Mouse (Mus musculus): ENCODE results near the gene Ugt1a1. TPM values are rescaled to one million over a fixed set of nuclear protein-coding genes. Genes with fewer than 3 reads are reported as not detected.

Ugt1a1 gene
- polyA plus RNA-seq, 1 experiment from 2014 or later, result not detected

- no peaks in the 10 kb centered on the region for H3K4me1 ChIP-seq (ENCODE audit: control insufficient read depth, insufficient read depth, low read length)
- H3K9ac ChIP-seq (ENCODE audit: low read length), result no peak overlapping the region
- ATAC-seq (ENCODE audit: low FRiP score) (no peak), DNase-seq (ENCODE audit: low spot score, missing footprints) (no peak)
- no peak overlapping the region for H3K4me3 ChIP-seq (ENCODE audit: low read depth, low read length)
- H3K27ac ChIP-seq (ENCODE audit: low read depth, low read length), result no peak overlapping the region
- no peak overlapping the region for H3K4me2 ChIP-seq
- no peaks in the 10 kb centered on the region for H3K27me3 ChIP-seq (ENCODE audit: control insufficient read depth, insufficient read depth, low read length)
- peaks cover 92% of the 10 kb centered on the region for H3K9me3 ChIP-seq (ENCODE audit: control insufficient read depth, low read length)
- H3K36me3 ChIP-seq (ENCODE audit: control insufficient read depth, insufficient read depth, low read length), result 0 out of 2 replicates have a peak, but pooled peaks cover 2% of the 10 kb centered on the region
- 80% methylated on average over 5 of the region's 5 CpGs for WGBS
These were observed 25.6 kb downstream of the Ugt1a1 start for GRCm38 (mm10) chr1:88237311-88237710.

- H3K4me2 ChIP-seq, result no peak overlapping the region
- 78% methylated on average over 6 of the region's 6 CpGs for WGBS
- peaks cover 91% of the 10 kb centered on the region for H3K9me3 ChIP-seq (ENCODE audit: control insufficient read depth, low read length)
- ATAC-seq (ENCODE audit: low FRiP score) (no peak), DNase-seq (ENCODE audit: low spot score, missing footprints) (no peak)
- H3K27me3 ChIP-seq (ENCODE audit: control insufficient read depth, insufficient read depth, low read length), result no peaks in the 10 kb centered on the region
- no peaks in the 10 kb centered on the region for H3K4me1 ChIP-seq (ENCODE audit: control insufficient read depth, insufficient read depth, low read length)
- 0 out of 2 replicates have a peak, but pooled peaks cover 2% of the 10 kb centered on the region for H3K36me3 ChIP-seq (ENCODE audit: control insufficient read depth, insufficient read depth, low read length)
- H3K9ac ChIP-seq (ENCODE audit: low read length), result no peak overlapping the region
- no peak overlapping the region for H3K4me3 ChIP-seq (ENCODE audit: low read depth, low read length)
- no peak overlapping the region for H3K27ac ChIP-seq (ENCODE audit: low read depth, low read length)
These were observed 27.0 kb downstream of the Ugt1a1 start for GRCm38 (mm10) chr1:88238771-88239170.

GRCm38 (mm10) chr1:88240072-88240471 lies 28.3 kb downstream of the Ugt1a1 start:
- Histone ChIP-seq H3K4me1 (ENCODE audit: control insufficient read depth, insufficient read depth, low read length) (no peaks in the 10 kb centered on the region), H3K27ac (ENCODE audit: low read depth, low read length) (no peak overlapping the region), H3K9me3 (ENCODE audit: control insufficient read depth, low read length) (peaks cover 91% of the 10 kb centered on the region), H3K4me3 (ENCODE audit: low read depth, low read length) (no peak overlapping the region), H3K27me3 (ENCODE audit: control insufficient read depth, insufficient read depth, low read length) (no peaks in the 10 kb centered on the region), H3K9ac (ENCODE audit: low read length) (no peak overlapping the region), H3K4me2 (no peak overlapping the region), H3K36me3 (ENCODE audit: control insufficient read depth, insufficient read depth, low read length) (0 out of 2 replicates have a peak, but pooled peaks cover 2% of the 10 kb centered on the region)
- 75% methylated on average over 5 of the region's 5 CpGs for WGBS
- DNase-seq (ENCODE audit: low spot score, missing footprints) (no peak), ATAC-seq (ENCODE audit: low FRiP score) (no peak)

GRCm38 (mm10) chr1:88240579-88240978 lies 28.8 kb downstream of the Ugt1a1 start:
- 0 out of 2 replicates have a peak, but pooled peaks have one; percentile 1 for ATAC-seq (ENCODE audit: low FRiP score)
- Histone ChIP-seq H3K27me3 (ENCODE audit: control insufficient read depth, insufficient read depth, low read length) (no peaks in the 10 kb centered on the region), H3K27ac (ENCODE audit: low read depth, low read length) (no peak overlapping the region), H3K9me3 (ENCODE audit: control insufficient read depth, low read length) (peaks cover 91% of the 10 kb centered on the region), H3K9ac (ENCODE audit: low read length) (no peak overlapping the region), H3K4me1 (ENCODE audit: control insufficient read depth, insufficient read depth, low read length) (no peaks in the 10 kb centered on the region), H3K4me3 (ENCODE audit: low read depth, low read length) (no peak overlapping the region), H3K36me3 (ENCODE audit: control insufficient read depth, insufficient read depth, low read length) (0 out of 2 replicates have a peak, but pooled peaks cover 2% of the 10 kb centered on the region), H3K4me2 (no peak overlapping the region)
- 73% methylated on average over 4 of the region's 4 CpGs for WGBS
- no peak for DNase-seq (ENCODE audit: low spot score, missing footprints)

- Histone ChIP-seq H3K36me3 (ENCODE audit: control insufficient read depth, insufficient read depth, low read length) (0 out of 2 replicates have a peak, but pooled peaks cover 2% of the 10 kb centered on the region), H3K9me3 (ENCODE audit: control insufficient read depth, low read length) (peaks cover 94% of the 10 kb centered on the region), H3K4me2 (no peak overlapping the region), H3K27me3 (ENCODE audit: control insufficient read depth, insufficient read depth, low read length) (no peaks in the 10 kb centered on the region), H3K4me1 (ENCODE audit: control insufficient read depth, insufficient read depth, low read length) (no peaks in the 10 kb centered on the region), H3K9ac (ENCODE audit: low read length) (no peak overlapping the region), H3K27ac (ENCODE audit: low read depth, low read length) (no peak overlapping the region), H3K4me3 (ENCODE audit: low read depth, low read length) (no peak overlapping the region)
- WGBS, result 71% methylated on average over 5 of the region's 5 CpGs
- no peak for DNase-seq (ENCODE audit: low spot score, missing footprints)
- no peak for ATAC-seq (ENCODE audit: low FRiP score)
These were observed 32.1 kb downstream of the Ugt1a1 start for GRCm38 (mm10) chr1:88243861-88244260.

GRCm38 (mm10) chr1:88245881-88246280 lies 34.1 kb downstream of the Ugt1a1 start:
- Histone ChIP-seq H3K27ac (ENCODE audit: low read depth, low read length) (no peak overlapping the region), H3K27me3 (ENCODE audit: control insufficient read depth, insufficient read depth, low read length) (no peaks in the 10 kb centered on the region), H3K4me3 (ENCODE audit: low read depth, low read length) (no peak overlapping the region), H3K9me3 (ENCODE audit: control insufficient read depth, low read length) (peaks cover 94% of the 10 kb centered on the region), H3K36me3 (ENCODE audit: control insufficient read depth, insufficient read depth, low read length) (no peaks in the 10 kb centered on the region), H3K4me2 (no peak overlapping the region), H3K4me1 (ENCODE audit: control insufficient read depth, insufficient read depth, low read length) (no peaks in the 10 kb centered on the region), H3K9ac (ENCODE audit: low read length) (no peak overlapping the region)
- WGBS, result 77% methylated on average over 6 of the region's 6 CpGs
- DNase-seq (ENCODE audit: low spot score, missing footprints) (no peak), ATAC-seq (ENCODE audit: low FRiP score) (no peak)

- ATAC-seq (ENCODE audit: low FRiP score) (no peak), DNase-seq (ENCODE audit: low spot score, missing footprints) (no peak)
- H3K4me1 ChIP-seq (ENCODE audit: control insufficient read depth, insufficient read depth, low read length), result no peaks in the 10 kb centered on the region
- 50% methylated on average over 6 of the region's 6 CpGs for WGBS
- no peak overlapping the region for H3K27ac ChIP-seq (ENCODE audit: low read depth, low read length)
- H3K9me3 ChIP-seq (ENCODE audit: control insufficient read depth, low read length), result peaks cover 94% of the 10 kb centered on the region
- no peak overlapping the region for H3K4me2 ChIP-seq
- H3K9ac ChIP-seq (ENCODE audit: low read length), result no peak overlapping the region
- no peak overlapping the region for H3K4me3 ChIP-seq (ENCODE audit: low read depth, low read length)
- H3K27me3 ChIP-seq (ENCODE audit: control insufficient read depth, insufficient read depth, low read length), result no peaks in the 10 kb centered on the region
- no peaks in the 10 kb centered on the region for H3K36me3 ChIP-seq (ENCODE audit: control insufficient read depth, insufficient read depth, low read length)
These were observed 34.6 kb downstream of the Ugt1a1 start for GRCm38 (mm10) chr1:88246386-88246785.

- Histone ChIP-seq H3K9me3 (ENCODE audit: control insufficient read depth, low read length) (peaks cover 95% of the 10 kb centered on the region), H3K36me3 (ENCODE audit: control insufficient read depth, insufficient read depth, low read length) (no peaks in the 10 kb centered on the region), H3K4me2 (no peak overlapping the region), H3K9ac (ENCODE audit: low read length) (no peak overlapping the region), H3K27ac (ENCODE audit: low read depth, low read length) (no peak overlapping the region), H3K4me1 (ENCODE audit: control insufficient read depth, insufficient read depth, low read length) (no peaks in the 10 kb centered on the region), H3K4me3 (ENCODE audit: low read depth, low read length) (no peak overlapping the region), H3K27me3 (ENCODE audit: control insufficient read depth, insufficient read depth, low read length) (no peaks in the 10 kb centered on the region)
- 53% methylated on average over 2 of the region's 2 CpGs for WGBS
- ATAC-seq (ENCODE audit: low FRiP score) (no peak), DNase-seq (ENCODE audit: low spot score, missing footprints) (no peak)
These were observed 35.9 kb downstream of the Ugt1a1 start for GRCm38 (mm10) chr1:88247660-88248059.

GRCm38 (mm10) chr1:88248658-88249057 lies 36.9 kb downstream of the Ugt1a1 start:
- no peak for DNase-seq (ENCODE audit: low spot score, missing footprints)
- Histone ChIP-seq H3K27me3 (ENCODE audit: control insufficient read depth, insufficient read depth, low read length) (no peaks in the 10 kb centered on the region), H3K4me1 (ENCODE audit: control insufficient read depth, insufficient read depth, low read length) (no peaks in the 10 kb centered on the region), H3K4me2 (no peak overlapping the region), H3K9me3 (ENCODE audit: control insufficient read depth, low read length) (peaks cover 96% of the 10 kb centered on the region), H3K9ac (ENCODE audit: low read length) (no peak overlapping the region), H3K36me3 (ENCODE audit: control insufficient read depth, insufficient read depth, low read length) (no peaks in the 10 kb centered on the region), H3K4me3 (ENCODE audit: low read depth, low read length) (no peak overlapping the region), H3K27ac (ENCODE audit: low read depth, low read length) (no peak overlapping the region)
- 72% methylated on average over 4 of the region's 4 CpGs for WGBS
- ATAC-seq (ENCODE audit: low FRiP score), result peak; percentile 6; the same call in 1 of the 2 replicates
